In genomic region chr10:128742616-128743015, GRCm38 (mm10) we compare ENCODE assay signal across 10 mouse cellular contexts. TPM values are rescaled to one million over a fixed set of nuclear protein-coding genes. Genes with fewer than 3 reads are reported as not detected.
DNase-seq lines count a peak whose midpoint lies in the region; ATAC-seq lines count a peak whose summit lies in the region.
"Had no signal": no experiment of that assay in that cellular context is flagged by ENCODE, and none has a peak within 500 bp of the region (broad histone marks: within the 10 kb centered on the region; RNA-seq: fewer than 3 reads in every experiment).

No protein-coding gene starts in this region.

- no peak overlapping the region for H3K4me3 ChIP-seq in heart, embryonic 11.5 days (ENCODE audit: low read depth, low read length)
- peak overlapping the region; percentile 55; the same call in 1 of the 2 replicates for H3K4me3 ChIP-seq in midbrain, embryonic 14.5 days (replicated peaks; ENCODE audit: low read depth, low read length)
- H3K4me3 ChIP-seq in midbrain, embryonic 16.5 days (ENCODE audit: low read depth, low read length), result no peak overlapping the region; the same call in 1 of the 2 replicates
- H3K4me3 ChIP-seq in embryonic facial prominence, embryonic 15.5 days (replicated peaks), result peak overlapping the region; percentile 70
- peak overlapping the region; percentile 75 for H3K4me3 ChIP-seq in macrophage (ENCODE audit: inconsistent target)
- no peak overlapping the region for H3K4me3 ChIP-seq in forebrain, embryonic 13.5 days

- H3K36me3 ChIP-seq in heart, embryonic 11.5 days (ENCODE audit: control insufficient read depth, insufficient read depth, low read length), result no peaks in the 10 kb centered on the region
- no peaks in the 10 kb centered on the region for H3K36me3 ChIP-seq in midbrain, embryonic 14.5 days (ENCODE audit: control insufficient read depth, insufficient read depth, low read length)
- no peaks in the 10 kb centered on the region for H3K36me3 ChIP-seq in midbrain, embryonic 16.5 days (ENCODE audit: control insufficient read depth, insufficient read depth, low read length)
- no peaks in the 10 kb centered on the region for H3K36me3 ChIP-seq in embryonic facial prominence, embryonic 15.5 days
- H3K36me3 ChIP-seq in macrophage (ENCODE audit: inconsistent target), result no peaks in the 10 kb centered on the region
- H3K36me3 ChIP-seq in forebrain, embryonic 13.5 days (ENCODE audit: poor library complexity, severe bottlenecking), result no peaks in the 10 kb centered on the region

- intact Hi-C loops in heart, postnatal 10 days (cut with DNase I), result no loop called here

- H3K27me3 ChIP-seq in heart, embryonic 11.5 days (ENCODE audit: control insufficient read depth, insufficient read depth, low read length), result peaks cover 5% of the 10 kb centered on the region; the same call in 1 of the 2 replicates
- peaks cover 39% of the 10 kb centered on the region for H3K27me3 ChIP-seq in midbrain, embryonic 14.5 days (ENCODE audit: control insufficient read depth, insufficient read depth, low read length)
- H3K27me3 ChIP-seq in midbrain, embryonic 16.5 days (ENCODE audit: control insufficient read depth, insufficient read depth, low read depth, low read length), result peaks cover 24% of the 10 kb centered on the region
- H3K27me3 ChIP-seq in embryonic facial prominence, embryonic 15.5 days, result no peaks in the 10 kb centered on the region
- H3K27me3 ChIP-seq in forebrain, embryonic 13.5 days, result peaks cover 57% of the 10 kb centered on the region
- H3K27me3 ChIP-seq: Patski had no signal

- DNase-seq in heart, postnatal 10 days, result no peak
- no peak for DNase-seq in midbrain, embryonic 14.5 days
- no peak for DNase-seq in B cell, adult 2 months
- DNase-seq: right cerebral cortex, adult 18-20 months had no signal

- no peak overlapping the region for H3K9ac ChIP-seq in heart, embryonic 11.5 days (ENCODE audit: low read depth, low read length)
- H3K9ac ChIP-seq in midbrain, embryonic 14.5 days (replicated peaks; ENCODE audit: low read length), result no peak overlapping the region
- no peak overlapping the region for H3K9ac ChIP-seq in midbrain, embryonic 16.5 days (ENCODE audit: low read depth, low read length)
- no peak overlapping the region for H3K9ac ChIP-seq in embryonic facial prominence, embryonic 15.5 days
- no peak overlapping the region for H3K9ac ChIP-seq in forebrain, embryonic 13.5 days

- H3K4me2 ChIP-seq in heart, embryonic 11.5 days, result peak overlapping the region; percentile 90
- no peak overlapping the region for H3K4me2 ChIP-seq in midbrain, embryonic 14.5 days (ENCODE audit: low read length)
- H3K4me2 ChIP-seq in midbrain, embryonic 16.5 days (ENCODE audit: low read length), result no peak overlapping the region; the same call in 1 of the 2 replicates
- peak overlapping the region; percentile 79 for H3K4me2 ChIP-seq in embryonic facial prominence, embryonic 15.5 days (replicated peaks)
- H3K4me2 ChIP-seq in forebrain, embryonic 13.5 days, result no peak overlapping the region

- 32% methylated on average over 4 of the region's 4 CpGs for WGBS in heart, embryonic 11.5 days (ENCODE audit: insufficient replicate concordance)
- WGBS in midbrain, embryonic 14.5 days, result 54% methylated on average over 4 of the region's 4 CpGs
- WGBS in midbrain, embryonic 16.5 days, result 51% methylated on average over 4 of the region's 4 CpGs
- 41% methylated on average over 4 of the region's 4 CpGs for WGBS in embryonic facial prominence, embryonic 15.5 days
- WGBS in macrophage (ENCODE audit: missing documents), result 58% methylated on average over 4 of the region's 4 CpGs
- WGBS in forebrain, embryonic 13.5 days, result 49% methylated on average over 4 of the region's 4 CpGs

- no peak for ATAC-seq in heart, embryonic 11.5 days (replicated peaks; ENCODE audit: insufficient number of reproducible peaks, low FRiP score, low TSS enrichment)
- no peak for ATAC-seq in midbrain, embryonic 14.5 days (ENCODE audit: low FRiP score, low TSS enrichment)
- no peak for ATAC-seq in midbrain, embryonic 16.5 days
- ATAC-seq in embryonic facial prominence, embryonic 15.5 days (ENCODE audit: insufficient number of reproducible peaks, low FRiP score, low TSS enrichment, low read depth), result no peak
- no peak for ATAC-seq in forebrain, embryonic 13.5 days
- ATAC-seq: Patski had no signal

- no peaks in the 10 kb centered on the region; the same call in 1 of the 2 replicates for H3K79me2 ChIP-seq in macrophage (ENCODE audit: inconsistent target)

- H3K4me1 ChIP-seq in heart, embryonic 11.5 days (ENCODE audit: control insufficient read depth, insufficient read depth, low read length), result peaks cover 14% of the 10 kb centered on the region
- peaks cover 26% of the 10 kb centered on the region; the same call in 1 of the 2 replicates for H3K4me1 ChIP-seq in midbrain, embryonic 14.5 days (ENCODE audit: control insufficient read depth, insufficient read depth, low read length)
- H3K4me1 ChIP-seq in midbrain, embryonic 16.5 days (ENCODE audit: control insufficient read depth, insufficient read depth, low read length), result peaks cover 19% of the 10 kb centered on the region
- H3K4me1 ChIP-seq in embryonic facial prominence, embryonic 15.5 days, result peaks cover 20% of the 10 kb centered on the region
- peaks cover 23% of the 10 kb centered on the region for H3K4me1 ChIP-seq in forebrain, embryonic 13.5 days

- H3K9me3 ChIP-seq in heart, embryonic 11.5 days (replicated peaks; ENCODE audit: control insufficient read depth, low read length), result no peaks in the 10 kb centered on the region
- H3K9me3 ChIP-seq in midbrain, embryonic 14.5 days (ENCODE audit: control insufficient read depth, low read length), result no peaks in the 10 kb centered on the region
- H3K9me3 ChIP-seq in midbrain, embryonic 16.5 days (replicated peaks; ENCODE audit: control insufficient read depth, low read length, poor library complexity, severe bottlenecking), result no peaks in the 10 kb centered on the region
- no peaks in the 10 kb centered on the region for H3K9me3 ChIP-seq in embryonic facial prominence, embryonic 15.5 days (replicated peaks)
- H3K9me3 ChIP-seq in forebrain, embryonic 13.5 days (replicated peaks), result no peaks in the 10 kb centered on the region

- no peak overlapping the region for H3K27ac ChIP-seq in heart, embryonic 11.5 days (ENCODE audit: low read depth, low read length)
- no peak overlapping the region for H3K27ac ChIP-seq in midbrain, embryonic 14.5 days (replicated peaks; ENCODE audit: low read depth, low read length)
- no peak overlapping the region for H3K27ac ChIP-seq in midbrain, embryonic 16.5 days (ENCODE audit: low read length)
- peak overlapping the region; percentile 86 for H3K27ac ChIP-seq in embryonic facial prominence, embryonic 15.5 days (replicated peaks)
- no peak overlapping the region for H3K27ac ChIP-seq in macrophage
- no peak overlapping the region for H3K27ac ChIP-seq in forebrain, embryonic 13.5 days

RNA-seq across cellular contexts. Expression of gene Dgka, which starts 2.0 kb away (rescaled TPM):
- 5.6 and 5.9 TPM in 2 replicates for polyA plus RNA-seq in heart, embryonic 11.5 days (2014; fragmentation: Nextera tagmentation; extraction: Ambion mirVana)
- 10 to 100 TPM; 10.3 to 11.9 TPM for total RNA-seq in heart, postnatal 10 days (2021)
- 5.7 and 6.2 TPM in 2 replicates for polyA plus RNA-seq in midbrain, embryonic 14.5 days (2014; fragmentation: Nextera tagmentation; extraction: Ambion mirVana)
- 6.1 and 6.3 TPM in 2 replicates for polyA plus RNA-seq in midbrain, embryonic 16.5 days (2015; fragmentation: Nextera tagmentation; extraction: Ambion mirVana)
- 25.6 and 26.5 TPM in 2 replicates for polyA plus RNA-seq in embryonic facial prominence, embryonic 15.5 days (2015; fragmentation: Nextera tagmentation; extraction: Ambion mirVana)
- 100 to 1,000 TPM in 1 of 26 experiments, 10 to 100 TPM in 17, 1 to 10 TPM in 8; 4.1 to 123 (median 12.0) TPM for total RNA-seq in macrophage (2018; cell fraction: chromatin; rRNA removed)
- 1 to 10 TPM; 2.4 to 8.6 (median 4.7) TPM for total RNA-seq in macrophage (2018; cell fraction: cytosol; rRNA removed)
- total RNA-seq in macrophage (2018; cell fraction: nucleus; rRNA removed), result 10 to 100 TPM in 9 of 26 experiments, 1 to 10 TPM in 17; 3.6 to 77.8 (median 8.2) TPM
- polyA plus RNA-seq in macrophage (2018), result 3.4 to 9.7 TPM (median 7.0 TPM) in 3 replicates
- polyA plus RNA-seq in forebrain, embryonic 13.5 days (2015; fragmentation: Nextera tagmentation; extraction: Ambion mirVana), result 3.0 and 3.6 TPM in 2 replicates

RNA-seq across cellular contexts. Expression of gene Pym1, which starts 5.1 kb away (rescaled TPM):
- polyA plus RNA-seq in heart, embryonic 11.5 days (2014; fragmentation: Nextera tagmentation; extraction: Ambion mirVana), result 25.4 and 27.2 TPM in 2 replicates
- 10 to 100 TPM; 14.5 to 18.4 TPM for total RNA-seq in heart, postnatal 10 days (2021)
- 46.7 and 60.0 TPM in 2 replicates for polyA plus RNA-seq in midbrain, embryonic 14.5 days (2014; fragmentation: Nextera tagmentation; extraction: Ambion mirVana)
- polyA plus RNA-seq in midbrain, embryonic 16.5 days (2015; fragmentation: Nextera tagmentation; extraction: Ambion mirVana), result 45.5 and 47.7 TPM in 2 replicates
- 37.7 and 38.5 TPM in 2 replicates for polyA plus RNA-seq in embryonic facial prominence, embryonic 15.5 days (2015; fragmentation: Nextera tagmentation; extraction: Ambion mirVana)
- 10 to 100 TPM in 19 of 26 experiments, 1 to 10 TPM in 7; 4.0 to 21.2 (median 12.8) TPM for total RNA-seq in macrophage (2018; cell fraction: chromatin; rRNA removed)
- 10 to 100 TPM; 16.7 to 36.5 (median 27.7) TPM for total RNA-seq in macrophage (2018; cell fraction: cytosol; rRNA removed)
- total RNA-seq in macrophage (2018; cell fraction: nucleus; rRNA removed), result 10 to 100 TPM in 21 of 26 experiments, 1 to 10 TPM in 5; 7.1 to 28.6 (median 18.6) TPM
- 23.3 to 27.6 TPM (median 27.0 TPM) in 3 replicates for polyA plus RNA-seq in macrophage (2018)
- 49.6 and 50.2 TPM in 2 replicates for polyA plus RNA-seq in forebrain, embryonic 13.5 days (2015; fragmentation: Nextera tagmentation; extraction: Ambion mirVana)

RNA-seq across cellular contexts. Expression of gene Cdk2, which starts 37.8 kb away (rescaled TPM):
- 91.1 and 98.5 TPM in 2 replicates for polyA plus RNA-seq in heart, embryonic 11.5 days (2014; fragmentation: Nextera tagmentation; extraction: Ambion mirVana)
- total RNA-seq in heart, postnatal 10 days (2021), result 10 to 100 TPM; 30.6 to 36.4 TPM
- 13.2 and 24.2 TPM in 2 replicates for polyA plus RNA-seq in midbrain, embryonic 14.5 days (2014; fragmentation: Nextera tagmentation; extraction: Ambion mirVana)
- 14.6 and 15.0 TPM in 2 replicates for polyA plus RNA-seq in midbrain, embryonic 16.5 days (2015; fragmentation: Nextera tagmentation; extraction: Ambion mirVana)
- polyA plus RNA-seq in embryonic facial prominence, embryonic 15.5 days (2015; fragmentation: Nextera tagmentation; extraction: Ambion mirVana), result 105 TPM in 2 replicates
- 10 to 100 TPM; 13.7 to 60.7 (median 35.3) TPM for total RNA-seq in macrophage (2018; cell fraction: chromatin; rRNA removed)
- 10 to 100 TPM in 25 of 26 experiments, 1 to 10 TPM in 1; 8.9 to 20.8 (median 17.8) TPM for total RNA-seq in macrophage (2018; cell fraction: cytosol; rRNA removed)
- 10 to 100 TPM; 14.6 to 95.9 (median 30.6) TPM for total RNA-seq in macrophage (2018; cell fraction: nucleus; rRNA removed)
- polyA plus RNA-seq in macrophage (2018), result 13.4 to 29.6 TPM (median 22.8 TPM) in 3 replicates
- polyA plus RNA-seq in forebrain, embryonic 13.5 days (2015; fragmentation: Nextera tagmentation; extraction: Ambion mirVana), result 69.9 and 73.7 TPM in 2 replicates

RNA-seq across cellular contexts. Expression of gene Pmel, which starts 38.6 kb away (rescaled TPM):
- 0.96 and 1.5 TPM in 2 replicates for polyA plus RNA-seq in heart, embryonic 11.5 days (2014; fragmentation: Nextera tagmentation; extraction: Ambion mirVana)
- 1 to 10 TPM; 2.1 to 2.2 TPM for total RNA-seq in heart, postnatal 10 days (2021)
- 0.22 and 0.38 TPM in 2 replicates for polyA plus RNA-seq in midbrain, embryonic 14.5 days (2014; fragmentation: Nextera tagmentation; extraction: Ambion mirVana)
- 0.37 and 0.77 TPM in 2 replicates for polyA plus RNA-seq in midbrain, embryonic 16.5 days (2015; fragmentation: Nextera tagmentation; extraction: Ambion mirVana)
- 27.2 and 29.8 TPM in 2 replicates for polyA plus RNA-seq in embryonic facial prominence, embryonic 15.5 days (2015; fragmentation: Nextera tagmentation; extraction: Ambion mirVana)
- under 1 TPM in 2 of 26 experiments, not detected in 24; 0.41 to 0.51 TPM for total RNA-seq in macrophage (2018; cell fraction: chromatin; rRNA removed)
- total RNA-seq in macrophage (2018; cell fraction: cytosol; rRNA removed), result under 1 TPM; 0.17 to 0.88 (median 0.39) TPM
- 1 to 10 TPM in 4 of 26 experiments, under 1 TPM in 9, not detected in 13; 0.28 to 2.2 (median 0.64) TPM for total RNA-seq in macrophage (2018; cell fraction: nucleus; rRNA removed)
- polyA plus RNA-seq in macrophage (2018), result 0.29 to 0.67 TPM (median 0.53 TPM) in 3 replicates
- 0.17 and 0.21 TPM in 2 replicates for polyA plus RNA-seq in forebrain, embryonic 13.5 days (2015; fragmentation: Nextera tagmentation; extraction: Ambion mirVana)

RNA-seq across cellular contexts. Expression of gene Rab5b, which starts 46.6 kb away (rescaled TPM):
- 51.3 and 64.5 TPM in 2 replicates for polyA plus RNA-seq in heart, embryonic 11.5 days (2014; fragmentation: Nextera tagmentation; extraction: Ambion mirVana)
- total RNA-seq in heart, postnatal 10 days (2021), result 10 to 100 TPM; 74.3 to 78.1 TPM
- 80.4 and 100 TPM in 2 replicates for polyA plus RNA-seq in midbrain, embryonic 14.5 days (2014; fragmentation: Nextera tagmentation; extraction: Ambion mirVana)
- polyA plus RNA-seq in midbrain, embryonic 16.5 days (2015; fragmentation: Nextera tagmentation; extraction: Ambion mirVana), result 119 and 128 TPM in 2 replicates
- 91.6 and 97.4 TPM in 2 replicates for polyA plus RNA-seq in embryonic facial prominence, embryonic 15.5 days (2015; fragmentation: Nextera tagmentation; extraction: Ambion mirVana)
- total RNA-seq in macrophage (2018; cell fraction: chromatin; rRNA removed), result 100 to 1,000 TPM in 9 of 26 experiments, 10 to 100 TPM in 17; 45.7 to 192 (median 87.8) TPM
- total RNA-seq in macrophage (2018; cell fraction: cytosol; rRNA removed), result 100 to 1,000 TPM; 107 to 165 (median 130) TPM
- total RNA-seq in macrophage (2018; cell fraction: nucleus; rRNA removed), result 100 to 1,000 TPM in 18 of 26 experiments, 10 to 100 TPM in 8; 85.9 to 188 (median 116) TPM
- 97.5 to 143 TPM (median 120 TPM) in 3 replicates for polyA plus RNA-seq in macrophage (2018)
- polyA plus RNA-seq in forebrain, embryonic 13.5 days (2015; fragmentation: Nextera tagmentation; extraction: Ambion mirVana), result 88.3 and 93.1 TPM in 2 replicates

Comparison
In these comparisons a context has a peak if more than half of its experiments do, and no peak if none do; other contexts are left out.
1. H3K4me3 ChIP-seq: peak in midbrain, embryonic 14.5 days (single experiment), embryonic facial prominence, embryonic 15.5 days (single experiment) and macrophage (single experiment); none in heart, embryonic 11.5 days (single experiment), midbrain, embryonic 16.5 days (single experiment) and forebrain, embryonic 13.5 days (single experiment).
2. H3K4me2 ChIP-seq: peak in heart, embryonic 11.5 days (single experiment) and embryonic facial prominence, embryonic 15.5 days (single experiment); none in midbrain, embryonic 14.5 days (single experiment), midbrain, embryonic 16.5 days (single experiment) and forebrain, embryonic 13.5 days (single experiment).